Mouse (Mus musculus) midbrain, embryonic 15.5 days (tissue): ENCODE measurements around the gene Gm3512. TPM values are rescaled to one million over a fixed set of nuclear protein-coding genes. Genes with fewer than 3 reads are reported as not detected.
A peak's percentile ranks its signal among the peaks of the same experiment; 100 is the strongest.
"Not testable (repeated sequence)": the region's sequence is repeated elsewhere in the genome, so short reads cannot be mapped to it uniquely, and the experiment has no call there.

Experiments
- ATAC-seq: fragments of 200-750 bp; cut with Nextera tagmentation; replicated peaks from 2 replicates; pipeline ENCODE4 v1.8.0; 2017; ENCODE audit warnings: moderate TSS enrichment
- H3K27ac ChIP-seq: fragments of 300-500 bp; sonication (generic); 2 replicates; pipeline ENCODE4 v1.5.1; 2015; ENCODE audit warnings: mild to moderate bottlenecking, inconsistent platforms
- H3K27me3 ChIP-seq: fragments of 300-500 bp; sonication (generic); replicated peaks from 2 replicates; pipeline ENCODE4 v1.6.1; 2015; ENCODE audit warnings: inconsistent platforms
- H3K36me3 ChIP-seq: fragments of 300-500 bp; sonication (generic); replicated peaks from 2 replicates; pipeline ENCODE4 v1.6.1; 2015; ENCODE audit warnings: inconsistent platforms
- H3K4me1 ChIP-seq: fragments of 300-500 bp; sonication (generic); 2 replicates; pipeline ENCODE4 v1.6.1; 2015; ENCODE audit warnings: inconsistent platforms
- H3K4me2 ChIP-seq: fragments of 300-500 bp; sonication (generic); 2 replicates; pipeline ENCODE4 v1.6.1; 2015; ENCODE audit warnings: inconsistent platforms, mild to moderate bottlenecking, moderate library complexity
- H3K4me3 ChIP-seq: fragments of 300-500 bp; sonication (generic); 2 replicates; pipeline ENCODE4 v1.5.1; 2015; ENCODE audit warnings: mild to moderate bottlenecking, inconsistent platforms
- H3K9ac ChIP-seq: fragments of 300-500 bp; sonication (generic); 2 replicates; pipeline ENCODE4 v1.6.1; 2015; ENCODE audit warnings: mild to moderate bottlenecking, inconsistent platforms
- H3K9me3 ChIP-seq: fragments of 300-500 bp; sonication (generic); 2 replicates; pipeline ENCODE4 v1.6.1; 2016; ENCODE audit warnings: inconsistent platforms
- WGBS: fragments of 180-500 bp; shearing (Covaris S2); methylation state at CpG from one replicate; pipeline ENCODE4 v1.1.7; 2015; ENCODE audit warnings: mixed read lengths; 5-methylcytosine and 5-hydroxymethylcytosine counted together
- polyA plus RNA-seq: library from polyadenylated mRNA; unstranded; fragments of >200 nt; fragmentation: Nextera tagmentation; extraction: Ambion mirVana; gene quantifications from 2 replicates; pipeline ENCODE4 v1.2.1, GENCODE M21; 2015

The Gm3512 gene
- 9.8 and 12.7 TPM in 2 replicates for polyA plus RNA-seq

- not testable (repeated sequence) for H3K9ac ChIP-seq, H3K27me3 ChIP-seq, H3K36me3 ChIP-seq, H3K4me2 ChIP-seq, H3K4me3 ChIP-seq, H3K9me3 ChIP-seq, H3K27ac ChIP-seq, H3K4me1 ChIP-seq
- WGBS = no CpG with 5 or more reads among the region's 37 CpGs
- ATAC-seq = peak; percentile 87
Observed at GRCm38 (mm10) chr14:7174483-7174971, at the start of gene Gm3512. Gm3512 (minus strand) TSS chr14:7174533.

- H3K4me1 ChIP-seq, H3K4me2 ChIP-seq, H3K36me3 ChIP-seq, H3K4me3 ChIP-seq, H3K27me3 ChIP-seq, H3K9ac ChIP-seq, ATAC-seq, H3K27ac ChIP-seq, H3K9me3 ChIP-seq: not testable (repeated sequence)
- 94% methylated on average over 2 of the region's 3 CpGs for WGBS
Observed at GRCm38 (mm10) chr14:7200070-7200469, 25.7 kb upstream of the Gm3512 start.

DNA sequence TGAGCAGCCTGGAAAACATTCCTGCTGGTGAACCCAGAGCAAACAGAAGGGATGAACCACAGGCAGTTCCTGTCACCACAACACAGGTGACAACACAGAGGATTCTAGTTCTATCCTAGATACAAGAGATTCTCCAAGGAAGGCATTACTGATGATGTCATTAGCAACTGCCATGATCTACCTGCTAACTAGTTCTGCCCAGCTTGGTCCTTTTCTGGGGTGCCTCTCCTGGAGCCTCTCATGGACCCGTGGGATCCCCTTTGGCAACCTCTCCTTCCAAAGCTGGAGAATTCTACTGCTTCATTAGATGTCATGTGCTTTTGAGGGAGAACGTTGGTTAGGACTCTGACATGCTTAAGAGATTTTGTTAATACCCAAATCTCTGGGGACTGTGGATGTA lies 20.1 kb upstream of the Gm3512 start, which contains the start of gene Gm16434:
Gm16434 (minus strand) TSS at position 101 of the 400 bp plus-strand sequence.
- not testable (repeated sequence) for ATAC-seq, H3K9me3 ChIP-seq, H3K4me1 ChIP-seq, H3K4me2 ChIP-seq, H3K4me3 ChIP-seq, H3K9ac ChIP-seq, H3K27me3 ChIP-seq, H3K27ac ChIP-seq, H3K36me3 ChIP-seq
- WGBS = no CpG with 5 or more reads among the region's 2 CpGs

DNA sequence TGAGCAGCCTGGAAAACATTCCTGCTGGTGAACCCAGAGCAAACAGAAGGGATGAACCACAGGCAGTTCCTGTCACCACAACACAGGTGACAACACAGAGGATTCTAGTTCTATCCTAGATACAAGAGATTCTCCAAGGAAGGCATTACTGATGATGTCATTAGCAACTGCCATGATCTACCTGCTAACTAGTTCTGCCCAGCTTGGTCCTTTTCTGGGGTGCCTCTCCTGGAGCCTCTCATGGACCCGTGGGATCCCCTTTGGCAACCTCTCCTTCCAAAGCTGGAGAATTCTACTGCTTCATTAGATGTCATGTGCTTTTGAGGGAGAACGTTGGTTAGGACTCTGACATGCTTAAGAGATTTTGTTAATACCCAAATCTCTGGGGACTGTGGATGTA lies 49.0 kb downstream of the Gm3512 start, which contains the start of gene Gm6676:
Gm6676 (minus strand) TSS at position 101 of the 400 bp plus-strand sequence.
- not testable (repeated sequence) for H3K4me2 ChIP-seq, H3K27me3 ChIP-seq, H3K9ac ChIP-seq, H3K9me3 ChIP-seq, H3K4me3 ChIP-seq, H3K36me3 ChIP-seq, ATAC-seq, H3K27ac ChIP-seq, H3K4me1 ChIP-seq
- WGBS = no CpG with 5 or more reads among the region's 2 CpGs

- peak overlapping the region; percentile 75 for H3K9ac ChIP-seq
- H3K4me3 ChIP-seq = peak overlapping the region; percentile 50
- WGBS = 0% methylated on average over 10 of the region's 54 CpGs
- H3K27ac ChIP-seq = peak overlapping the region; percentile 90
- not testable (repeated sequence) for H3K9me3 ChIP-seq, H3K27me3 ChIP-seq, H3K36me3 ChIP-seq, H3K4me1 ChIP-seq
- peak overlapping the region; percentile 51 for H3K4me2 ChIP-seq
- peak; percentile 93 for ATAC-seq
Observed at GRCm38 (mm10) chr14:7105124-7105802, 69.1 kb downstream of the Gm3512 start.

Other genes starting within 250 kb of the Gm3512 start
- gene Gm6356, start 200.7 kb downstream of the Gm3512 start, polyA plus RNA-seq = not detected in 2 replicates
- gene Gm10406, start 147.1 kb downstream of the Gm3512 start, polyA plus RNA-seq = 3.9 and 4.9 TPM in 2 replicates
- not detected in 2 replicates for gene Gm3685, start 129.6 kb downstream of the Gm3512 start, polyA plus RNA-seq
- 7.6 and 9.1 TPM in 2 replicates for gene Gm3696, start 73.9 kb downstream of the Gm3512 start, polyA plus RNA-seq
- not detected in 2 replicates for gene Gm6676, start 49.1 kb downstream of the Gm3512 start, polyA plus RNA-seq
- not detected in 2 replicates for gene Gm16434, start 20.0 kb upstream of the Gm3512 start, polyA plus RNA-seq
- gene Gm3727, start 90.2 kb upstream of the Gm3512 start, polyA plus RNA-seq = not detected in 2 replicates
- gene Gm3739, start 140.5 kb upstream of the Gm3512 start, polyA plus RNA-seq = 6.3 and 6.8 TPM in 2 replicates
- not detected in 2 replicates for gene Gm5797, start 157.9 kb upstream of the Gm3512 start, polyA plus RNA-seq
- gene Gm8374, start 190.6 kb upstream of the Gm3512 start, polyA plus RNA-seq = not detected in 2 replicates